Mouse (Mus musculus) liver, embryonic 14.5 days (tissue): ENCODE measurements around the gene Ncor1. TPM values are rescaled to one million over a fixed set of nuclear protein-coding genes. Genes with fewer than 3 reads are reported as not detected.

ENCODE experiments used
- ATAC-seq: fragments of 200-750 bp; cut with Nextera tagmentation; 2 replicates; pipeline ENCODE4 v1.8.0; 2017; ENCODE audit warnings: moderate number of reproducible peaks, mild to moderate bottlenecking, moderate library complexity; ENCODE audit not compliant: insufficient read depth
- DNase-seq, 3 experiments: peaks; one replicate each; pipeline ENCODE4 v3.0.0-alpha.2; 2012 to 2013; ENCODE audit warnings: low read depth in 3 of 3, low spot score in 3 of 3
- H3K27ac ChIP-seq: fragments of 300-500 bp; sonication (generic); 2 replicates; pipeline ENCODE4 v1.5.1; 2014; ENCODE audit warnings: moderate library complexity, mild to moderate bottlenecking, control low read depth, inconsistent platforms
- H3K27me3 ChIP-seq: fragments of 300-500 bp; sonication (generic); 2 replicates; pipeline ENCODE4 v1.6.1; 2014; ENCODE audit warnings: mild to moderate bottlenecking, low read length, moderate library complexity; ENCODE audit not compliant: control insufficient read depth, insufficient read depth
- H3K36me3 ChIP-seq: fragments of 300-500 bp; sonication (generic); replicated peaks from 2 replicates; pipeline ENCODE4 v1.6.1; 2014; ENCODE audit warnings: low read depth; ENCODE audit not compliant: control insufficient read depth, insufficient read depth
- H3K4me1 ChIP-seq, 2 experiments: fragments of 200-500 bp in 1 of 2; fragments of 300-500 bp in 1 of 2; sonication (generic) in 1 of 2; replicated peaks; 2 replicates each; pipeline ENCODE4 v1.6.1; 2012 to 2014; ENCODE audit warnings: antibody characterized with exemption in 1 of 2, inconsistent platforms in 1 of 2, low read length in 1 of 2; ENCODE audit not compliant: control insufficient read depth in 2 of 2, insufficient read depth in 2 of 2
- H3K4me2 ChIP-seq: fragments of 300-500 bp; sonication (generic); 2 replicates; pipeline ENCODE4 v1.6.1; 2014; ENCODE audit warnings: low read depth, mild to moderate bottlenecking, control low read depth, moderate library complexity
- H3K4me3 ChIP-seq, 2 experiments: fragments of 200-500 bp in 1 of 2; fragments of 300-500 bp in 1 of 2; sonication (generic) in 1 of 2; 2 replicates each; pipeline ENCODE4 v1.5.1; 2012 to 2014; ENCODE audit warnings: low read depth in 2 of 2, low read length in 2 of 2, mild to moderate bottlenecking in 2 of 2, control low read depth in 1 of 2, inconsistent platforms in 1 of 2, moderate library complexity in 1 of 2; ENCODE audit not compliant: insufficient read depth in 1 of 2
- H3K9ac ChIP-seq: fragments of 300-500 bp; sonication (generic); replicated peaks from 2 replicates; pipeline ENCODE4 v1.6.1; 2014; ENCODE audit warnings: mild to moderate bottlenecking, control low read depth, moderate library complexity
- H3K9me3 ChIP-seq: fragments of 300-500 bp; sonication (generic); 2 replicates; pipeline ENCODE4 v1.6.1; 2016; ENCODE audit warnings: low read length, mixed read lengths; ENCODE audit not compliant: control insufficient read depth
- CTCF ChIP-seq: IDR thresholded peaks from 2 replicates; pipeline ENCODE4 v1.5.1; 2016; ENCODE audit warnings: antibody characterized with exemption, low read depth, control low read depth
- EP300 ChIP-seq: IDR thresholded peaks from 2 replicates; pipeline ENCODE4 v1.6.1; 2016; ENCODE audit warnings: antibody characterized with exemption, low read depth
- WGBS: fragments of 180-500 bp; shearing (Covaris S2); extraction: QIAGEN DNeasy Blood & Tissue Kit; methylation state at CpG from one replicate; pipeline ENCODE4 v1.1.7; 2014; ENCODE audit not compliant: insufficient replicate concordance; 5-methylcytosine and 5-hydroxymethylcytosine counted together
- polyA plus RNA-seq, 2 experiments: library from polyadenylated mRNA; depleted of rRNA in 1 of 2; stranded (reverse) in 1 of 2; unstranded in 1 of 2; fragments of >200 nt; fragmentation: Nextera tagmentation in 1 of 2; extraction: Ambion mirVana in 1 of 2; gene quantifications; 2 replicates each; pipeline versions ENCODE4 v1.2.1 to v1.2.3; 2012 to 2014

Gene Ncor1
- polyA plus RNA-seq, 2 experiments, result 37.1 to 54.3 TPM

DNA sequence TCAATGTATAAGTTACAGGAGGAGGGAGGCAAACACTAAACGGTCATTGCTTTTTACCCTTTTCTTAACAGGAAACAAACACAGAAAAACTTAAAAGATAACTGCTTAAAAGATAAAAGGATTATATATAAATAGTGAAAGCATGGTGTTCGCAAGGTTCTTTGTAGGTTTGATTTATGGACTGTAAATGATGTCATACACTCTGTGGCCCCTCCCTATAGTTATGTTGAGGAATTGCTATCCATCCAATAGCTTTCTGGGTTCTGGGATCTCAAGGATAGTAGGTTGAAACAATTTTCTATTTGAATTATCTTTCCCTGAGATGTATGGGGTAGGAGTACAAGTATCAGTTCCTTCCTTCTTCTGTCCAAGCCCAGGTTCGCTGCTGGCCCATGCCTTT is 138.2 kb downstream of the Ncor1 start:
- WGBS, result 82% methylated on average over 3 of the region's 3 CpGs
- no peak for TF ChIP-seq CTCF
- TF ChIP-seq EP300, result no peak
- H3K9me3 ChIP-seq, result no peaks in the 10 kb centered on the region
- no peaks in the 10 kb centered on the region for H3K4me1 ChIP-seq
- peaks cover 53% of the 10 kb centered on the region for H3K36me3 ChIP-seq
- no peak overlapping the region for H3K4me2 ChIP-seq
- ATAC-seq, result no peak
- H3K27me3 ChIP-seq, result no peaks in the 10 kb centered on the region
- no peak for DNase-seq
- no peak overlapping the region for H3K4me3 ChIP-seq
- no peak overlapping the region for H3K27ac ChIP-seq
- no peak overlapping the region for H3K9ac ChIP-seq

GRCm38 (mm10) chr11:62317746-62318145 is 140.6 kb downstream of the Ncor1 start:
- no peaks in the 10 kb centered on the region for H3K27me3 ChIP-seq
- no peak overlapping the region for H3K4me3 ChIP-seq
- H3K9me3 ChIP-seq, result no peaks in the 10 kb centered on the region
- no peaks in the 10 kb centered on the region for H3K4me1 ChIP-seq
- ATAC-seq (no peak), DNase-seq (no peak)
- H3K36me3 ChIP-seq, result peaks cover 51% of the 10 kb centered on the region
- H3K27ac ChIP-seq, result no peak overlapping the region
- 85% methylated on average over 11 of the region's 11 CpGs for WGBS
- no peak overlapping the region for H3K4me2 ChIP-seq
- H3K9ac ChIP-seq, result no peak overlapping the region
- TF ChIP-seq CTCF, result no peak
- TF ChIP-seq EP300, result no peak

GRCm38 (mm10) chr11:62314984-62315383 is 143.4 kb downstream of the Ncor1 start:
- Histone ChIP-seq H3K4me2 (no peak overlapping the region), H3K27ac (no peak overlapping the region), H3K9me3 (no peaks in the 10 kb centered on the region), H3K27me3 (no peaks in the 10 kb centered on the region), H3K9ac (no peak overlapping the region), H3K36me3 (peaks cover 40% of the 10 kb centered on the region), H3K4me1 (no peaks in the 10 kb centered on the region), H3K4me3 (no peak overlapping the region)
- DNase-seq (no peak), ATAC-seq (no peak)
- TF ChIP-seq EP300 (no peak), CTCF (no peak)
- 90% methylated on average over 5 of the region's 5 CpGs for WGBS

DNA sequence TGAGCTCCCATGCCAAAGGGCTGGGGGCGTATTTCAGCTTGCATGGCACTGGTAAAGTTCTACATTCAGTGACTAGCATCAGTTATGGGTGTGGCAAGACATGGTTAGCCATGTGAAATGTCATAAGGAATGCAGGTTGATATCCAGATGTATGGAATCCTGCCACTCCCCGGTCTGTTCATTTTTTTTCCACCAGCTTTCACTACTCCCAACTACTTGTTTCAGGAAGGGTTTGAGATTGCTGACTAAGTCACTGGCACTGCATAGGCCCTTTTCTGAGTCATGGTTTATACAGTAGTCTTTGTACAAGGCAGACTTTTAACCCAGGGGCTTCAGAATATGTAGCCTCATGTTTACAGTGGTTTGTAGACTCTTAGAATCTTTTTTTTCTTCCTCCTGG is 149.0 kb downstream of the Ncor1 start:
- DNase-seq (no peak), ATAC-seq (no peak)
- Histone ChIP-seq H3K27ac (no peak overlapping the region), H3K9ac (no peak overlapping the region), H3K4me3 (no peak overlapping the region), H3K9me3 (no peaks in the 10 kb centered on the region), H3K27me3 (no peaks in the 10 kb centered on the region), H3K36me3 (peaks cover 2% of the 10 kb centered on the region; the same call in 1 of the 2 replicates), H3K4me1 (no peaks in the 10 kb centered on the region), H3K4me2 (no peak overlapping the region)
- WGBS, result 73% methylated on average over 2 of the region's 2 CpGs
- TF ChIP-seq EP300 (no peak), CTCF (no peak)

DNA sequence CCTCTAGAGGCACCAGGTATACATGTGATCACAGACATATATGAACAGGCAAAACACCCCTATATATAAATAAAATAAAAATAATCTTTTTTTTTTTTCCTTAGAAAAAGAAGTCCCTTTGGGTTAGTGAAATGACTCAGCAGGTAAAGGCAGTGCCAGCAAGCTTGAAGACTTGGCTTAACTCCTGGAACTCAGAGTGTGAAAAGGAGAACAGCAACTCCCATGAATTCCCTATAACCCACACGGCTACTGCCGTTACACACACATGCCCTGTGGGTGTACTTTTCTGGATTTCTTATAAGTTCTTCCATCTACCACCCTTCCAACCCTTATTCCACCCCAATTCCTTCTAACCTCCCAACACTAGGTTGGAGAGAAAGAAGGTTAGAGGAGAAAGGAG is 152.5 kb downstream of the Ncor1 start:
- TF ChIP-seq CTCF, result no peak
- TF ChIP-seq EP300, result no peak
- WGBS, result 80% methylated on average over 2 of the region's 2 CpGs
- no peak for ATAC-seq

More for the DNA sequence above, 152.5 kb downstream of the Ncor1 start:
- Histone ChIP-seq H3K36me3 (no peaks in the 10 kb centered on the region; the same call in 1 of the 2 replicates), H3K9me3 (no peaks in the 10 kb centered on the region), H3K27ac (no peak overlapping the region), H3K4me3 (no peak overlapping the region), H3K4me1 (no peaks in the 10 kb centered on the region), H3K9ac (no peak overlapping the region), H3K4me2 (no peak overlapping the region), H3K27me3 (no peaks in the 10 kb centered on the region)
- no peak for DNase-seq
